Mouse (Mus musculus) left cerebral cortex, postnatal 25 days (tissue): Measurements from ENCODE around the gene Pdxdc1. TPM values are rescaled to one million over a fixed set of nuclear protein-coding genes. Genes with fewer than 3 reads are reported as not detected.
"Not testable (repeated sequence)": the region's sequence is repeated elsewhere in the genome, so short reads cannot be mapped to it uniquely, and the experiment has no call there.

Source experiments
- DNase-seq, 2 experiments: peaks; one replicate each; pipeline ENCODE4 v3.0.0; 2022; ENCODE audit warnings: low spot score in 2 of 2, mixed read lengths in 1 of 2
- intact Hi-C: fragments of 180-260 bp; cut with DNase I; formaldehyde crosslinking; loops from one replicate; pipeline ENCODE4 v1.15.1; 2025
- total RNA-seq, 2 experiments: library from RNA; stranded (reverse); gene quantifications; 2 replicates each; pipeline ENCODE4 v1.2.3; 2021

Pdxdc1 gene
- total RNA-seq, 2 experiments from 2014 or later = 64.9 to 74.6 TPM

DNA sequence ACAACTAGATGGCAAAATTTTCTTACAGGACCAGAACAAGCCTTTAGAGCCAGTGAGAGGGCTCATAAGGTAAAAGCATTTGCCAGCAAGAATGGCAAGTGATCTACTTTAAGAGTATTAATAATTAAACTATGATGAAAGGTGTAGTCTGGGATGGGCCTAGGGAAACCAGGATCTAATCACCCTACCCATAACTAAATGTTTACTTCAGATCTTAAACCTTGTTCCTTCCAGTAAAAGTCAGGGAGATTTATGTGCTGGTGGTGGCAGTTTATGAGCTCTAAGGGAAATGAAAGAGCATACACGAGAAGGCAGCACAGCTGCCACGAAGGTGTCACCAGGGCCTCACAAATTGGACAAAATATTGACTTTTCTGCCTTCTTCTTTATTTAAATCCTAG lies 8.8 kb downstream of the Pdxdc1 start:
- DNase-seq = no peak
- intact Hi-C loops = no loop called here

DNA sequence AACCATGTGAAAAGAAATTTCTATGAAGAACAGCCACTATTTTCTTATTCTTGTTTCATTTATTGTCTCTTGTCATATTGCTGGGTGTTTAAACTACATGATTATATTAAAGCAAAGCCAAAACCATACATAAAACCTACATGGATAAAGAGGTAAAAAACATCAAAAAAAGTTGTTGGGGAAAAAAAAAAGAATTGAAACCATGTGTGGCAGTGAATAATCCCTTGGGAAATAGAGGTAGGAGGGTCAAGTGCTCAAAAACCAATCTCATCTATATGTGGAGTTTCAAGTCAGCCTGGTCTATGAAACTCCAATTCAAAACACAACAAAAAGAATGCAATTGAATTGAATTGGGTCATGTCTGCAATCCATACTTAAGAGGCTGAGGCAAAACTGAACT lies 10.1 kb downstream of the Pdxdc1 start:
- intact Hi-C loops = no loop called here
- DNase-seq = no peak

DNA sequence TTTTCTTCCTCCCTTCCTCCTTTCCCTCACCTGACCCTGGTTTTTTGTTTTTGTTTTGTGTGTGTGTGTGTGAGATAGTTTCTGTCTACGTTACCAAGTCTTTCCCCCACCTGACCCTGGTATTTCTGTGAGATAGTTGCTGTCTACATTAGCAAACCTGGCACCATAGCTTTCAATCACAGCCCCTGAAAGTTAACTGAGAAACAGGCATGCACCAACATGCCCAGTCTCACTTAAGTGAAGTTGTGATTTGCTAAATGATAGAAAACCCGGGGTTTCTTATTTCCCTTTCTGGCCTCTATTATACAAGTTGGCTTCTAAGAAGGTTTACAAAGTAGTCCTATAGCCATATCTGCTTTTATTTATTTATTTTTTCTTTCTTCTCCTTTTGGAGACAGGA lies 12.5 kb downstream of the Pdxdc1 start:
- intact Hi-C loops = no loop called here
- DNase-seq = no peak

DNA sequence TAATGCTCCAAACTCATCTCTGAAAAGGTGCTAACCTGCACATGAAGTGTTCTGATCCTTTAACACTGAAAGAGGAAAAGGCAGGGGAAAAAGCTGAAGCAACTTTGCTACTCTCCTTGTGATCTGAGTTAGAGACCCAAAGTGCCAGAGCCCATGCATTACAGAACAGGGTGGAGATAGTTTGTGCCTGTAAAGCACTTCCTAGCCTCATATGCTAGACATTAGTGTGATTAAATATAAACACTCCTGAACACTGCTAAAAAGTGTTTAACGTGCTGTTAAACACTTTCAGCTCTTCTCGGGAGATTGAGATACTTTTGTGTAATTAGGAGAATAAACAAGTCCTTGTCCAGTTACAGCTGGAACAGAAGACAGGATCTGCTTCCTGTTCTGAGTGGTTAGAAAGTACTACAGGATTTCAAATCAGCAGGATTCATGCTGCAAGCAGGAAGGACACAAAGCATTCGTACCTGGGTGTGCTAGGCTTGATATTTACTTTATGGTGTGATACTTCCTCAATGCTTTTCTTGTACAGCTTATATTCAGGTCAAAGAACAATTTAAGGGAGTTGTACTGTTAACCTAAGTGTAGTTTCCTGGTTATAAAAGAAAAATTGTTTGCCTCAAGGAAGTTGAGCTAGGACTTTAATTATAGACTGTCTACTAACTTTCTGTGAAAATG lies 19.7 kb downstream of the Pdxdc1 start:
- intact Hi-C loops = no loop called here
- DNase-seq = no peak

DNA sequence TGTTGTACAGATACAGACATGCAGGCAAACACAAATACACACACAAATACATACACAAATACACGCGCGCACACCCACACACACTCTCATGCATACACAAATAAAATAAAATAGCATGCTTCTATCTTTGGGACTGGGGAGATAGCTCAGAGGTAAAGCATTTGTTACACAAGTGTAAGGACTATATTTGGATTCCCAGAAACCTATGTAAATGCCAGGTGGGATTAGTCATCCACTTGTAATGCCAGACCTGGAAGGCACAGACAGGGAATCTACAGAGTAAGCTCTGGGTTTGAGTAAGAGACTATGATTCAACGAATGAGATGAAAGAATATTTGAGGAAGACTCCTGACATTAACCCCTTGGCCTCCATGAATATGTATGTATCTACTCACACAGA lies 27.4 kb downstream of the Pdxdc1 start:
- DNase-seq = peak; percentile 20 to 76
- intact Hi-C loops = no loop called here

DNA sequence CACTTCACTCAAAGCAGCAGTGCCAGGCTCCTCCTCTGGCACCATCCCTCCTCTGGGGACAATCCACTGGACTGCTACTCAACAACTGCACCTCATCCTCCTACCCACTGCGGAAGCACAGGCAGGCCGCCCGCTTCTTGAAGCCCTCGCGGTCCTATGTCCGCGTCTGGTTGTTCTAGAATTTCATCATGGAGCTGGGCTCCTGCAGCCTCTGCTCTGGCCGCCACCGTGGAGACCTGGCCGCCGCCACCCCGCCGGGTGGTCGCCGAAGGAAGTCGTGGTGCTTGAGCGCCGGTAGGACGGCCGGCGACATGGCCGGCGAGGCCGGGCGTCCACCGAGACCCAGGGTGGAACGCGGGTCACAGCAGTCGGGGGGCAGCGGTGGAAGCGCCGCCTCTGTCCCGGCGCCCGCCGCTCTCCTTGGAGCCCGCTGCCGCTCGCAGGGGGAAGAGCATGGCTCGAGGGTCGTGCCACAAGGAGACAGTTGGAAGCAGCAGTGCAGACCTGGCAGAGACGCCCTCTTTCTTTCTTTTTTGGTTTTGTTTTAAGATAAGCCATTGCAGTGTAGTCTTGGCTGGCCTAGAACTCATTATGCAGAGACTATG lies 34.9 kb downstream of the Pdxdc1 start:
- DNase-seq = no peak
- intact Hi-C loops = no loop called here

DNA sequence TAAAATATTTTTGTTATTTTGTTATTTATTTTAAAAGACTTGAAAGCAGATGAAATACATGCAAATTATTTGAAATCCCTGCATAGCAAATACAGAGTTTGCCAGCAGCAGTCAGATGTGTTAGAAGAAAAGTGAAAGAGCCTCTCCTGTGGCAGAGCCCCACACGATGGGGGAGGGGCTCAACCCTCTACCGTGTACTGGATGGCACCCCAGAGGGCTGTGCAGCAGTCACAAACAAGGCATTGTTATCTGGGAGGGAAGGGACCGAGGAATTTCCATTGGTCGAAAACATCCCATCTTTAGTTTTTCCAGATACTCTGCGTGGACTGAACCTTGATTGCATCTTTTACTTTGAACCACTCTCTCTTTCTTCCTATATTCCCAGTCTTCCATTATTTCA lies 35.5 kb downstream of the Pdxdc1 start:
- intact Hi-C loops = not testable (repeated sequence)
- DNase-seq = peak in 1 of 2 experiments; percentile 28

DNA sequence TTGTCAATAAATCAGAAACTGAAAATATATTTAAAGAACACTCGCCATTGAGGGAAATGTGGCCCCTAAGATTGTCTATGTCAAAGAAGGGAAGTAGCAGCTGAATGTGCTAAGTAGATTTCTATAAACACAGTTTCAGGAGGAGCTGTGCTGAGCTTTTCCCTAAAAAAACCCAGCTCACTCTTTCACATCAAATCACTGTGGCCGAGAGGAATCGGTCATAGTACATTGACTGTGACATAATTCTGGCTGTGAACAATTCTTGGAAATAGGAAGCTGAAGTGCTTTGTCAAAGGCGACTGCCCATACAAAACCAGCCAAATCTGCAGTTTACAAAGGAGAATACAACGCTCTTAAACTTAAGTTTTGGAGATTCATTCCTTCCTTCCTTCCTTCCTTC lies 36.3 kb downstream of the Pdxdc1 start:
- intact Hi-C loops = no loop called here
- DNase-seq = no peak

DNA sequence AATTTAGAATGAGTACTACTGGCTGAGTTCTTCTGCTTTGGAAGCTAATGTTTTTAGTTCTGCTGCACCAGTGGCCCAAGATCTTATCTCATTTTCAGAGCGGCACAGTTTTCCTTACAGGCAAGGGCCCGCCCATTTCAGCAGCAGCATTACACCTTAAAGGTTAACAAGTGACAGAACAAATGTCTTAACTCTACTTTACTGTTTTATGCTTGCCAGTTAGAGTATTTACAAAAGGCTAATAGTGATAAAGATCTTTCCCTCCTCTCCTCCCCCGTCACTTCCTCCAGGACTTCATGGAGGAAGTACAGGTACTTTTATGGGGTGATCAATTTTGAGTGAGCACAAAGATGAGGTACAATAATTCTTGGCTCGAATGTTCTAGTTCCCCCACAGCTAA lies 36.9 kb downstream of the Pdxdc1 start:
- DNase-seq = no peak
- intact Hi-C loops = no loop called here

DNA sequence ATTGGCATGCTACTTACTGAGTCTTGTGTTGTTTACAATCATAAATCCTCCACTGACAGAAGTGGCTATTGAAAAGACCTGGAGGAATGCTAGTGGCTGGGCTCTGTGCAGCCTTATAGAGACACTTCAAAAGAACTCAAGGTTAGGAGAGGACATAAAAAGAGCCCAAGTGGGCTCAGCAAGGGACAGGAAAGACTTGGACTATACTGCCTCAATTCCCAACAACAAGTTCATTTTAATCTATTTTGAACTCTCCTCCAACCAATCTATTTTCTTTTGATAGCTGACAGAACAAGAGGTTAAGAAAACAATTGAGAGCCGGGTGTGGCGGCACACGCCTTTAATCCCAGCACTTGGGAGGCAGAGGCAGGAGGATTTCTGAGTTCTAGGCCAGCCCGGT lies 49.0 kb downstream of the Pdxdc1 start:
- DNase-seq = no peak
- intact Hi-C loops = no loop called here

DNA sequence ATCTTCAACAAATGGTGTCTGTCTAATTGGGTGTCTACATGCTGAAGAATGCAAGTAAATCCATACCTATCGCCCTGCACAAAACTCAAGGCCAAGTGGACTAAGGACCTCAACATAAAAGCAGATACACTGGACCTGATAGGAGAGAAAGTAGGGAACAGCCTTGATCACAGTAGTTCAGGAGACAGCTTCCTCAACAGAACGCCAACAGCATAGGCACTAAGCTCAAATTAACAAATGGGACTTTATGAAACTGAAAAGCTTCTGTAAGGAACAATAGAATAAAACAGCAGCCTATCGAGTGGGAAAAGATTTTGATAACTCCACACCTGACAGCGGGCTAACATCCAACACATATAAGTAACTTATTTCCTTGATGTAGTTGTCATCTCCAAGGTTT lies 51.5 kb downstream of the Pdxdc1 start:
- intact Hi-C loops = no loop called here
- DNase-seq = no peak

DNA sequence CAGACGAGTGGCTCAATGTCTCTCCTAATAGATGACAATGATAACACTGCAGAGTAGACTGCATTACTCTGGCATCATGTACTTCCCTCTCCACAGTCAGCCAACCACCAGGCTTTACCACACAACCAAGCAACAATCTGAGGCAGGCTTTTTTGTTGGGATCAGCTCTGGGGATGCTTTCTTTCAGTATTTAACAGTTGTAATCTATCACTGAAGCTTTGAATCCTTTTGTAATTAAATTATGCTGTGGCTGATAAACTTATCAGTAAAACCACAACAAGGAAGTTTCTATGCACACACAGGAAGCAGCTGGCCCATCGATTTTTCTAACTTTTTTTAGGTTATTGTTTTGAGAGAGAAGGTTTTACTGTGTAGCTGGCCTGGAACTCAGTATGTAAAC lies 54.6 kb downstream of the Pdxdc1 start:
- no peak for DNase-seq
- intact Hi-C loops = no loop called here

DNA sequence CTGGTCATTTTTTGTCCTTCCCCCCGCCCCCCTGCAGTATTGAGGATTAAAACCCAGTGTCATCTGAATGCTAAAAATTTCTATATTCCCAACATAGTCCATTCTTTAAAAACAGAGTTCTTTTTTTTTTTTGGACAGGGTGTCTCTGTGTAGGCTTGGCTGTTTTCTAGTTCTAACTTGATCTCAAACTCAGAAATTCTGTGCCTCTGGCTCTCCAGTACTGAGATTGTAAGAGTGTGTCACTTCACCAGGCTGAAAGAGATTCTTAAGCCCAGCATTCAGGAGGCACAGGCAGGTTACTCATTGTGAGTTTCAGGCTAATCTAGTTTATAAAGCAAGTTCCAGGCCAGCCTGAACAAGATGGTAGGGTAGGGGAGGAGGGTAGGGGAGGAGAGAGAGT lies 56.3 kb downstream of the Pdxdc1 start:
- intact Hi-C loops = no loop called here
- DNase-seq = no peak

DNA sequence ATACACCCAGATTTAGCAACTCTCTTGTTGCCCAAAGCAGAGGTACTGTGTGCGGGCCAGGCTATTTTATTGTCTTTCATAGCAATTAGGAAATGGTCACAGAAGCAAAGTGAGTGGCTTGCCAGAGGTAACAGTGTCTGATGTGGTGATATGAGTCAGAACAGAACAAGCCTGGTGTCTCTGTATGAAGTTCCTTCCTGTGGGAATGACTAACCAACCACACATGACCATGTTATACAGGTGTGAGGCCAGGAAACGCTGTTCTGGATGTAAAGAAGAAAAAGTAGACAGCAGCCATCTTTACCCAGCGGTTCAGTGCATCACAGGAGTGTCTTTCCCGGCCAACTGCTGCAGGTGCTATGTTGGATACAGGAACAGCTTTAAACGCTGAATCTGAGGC lies 57.9 kb downstream of the Pdxdc1 start:
- intact Hi-C loops = no loop called here
- no peak for DNase-seq

DNA sequence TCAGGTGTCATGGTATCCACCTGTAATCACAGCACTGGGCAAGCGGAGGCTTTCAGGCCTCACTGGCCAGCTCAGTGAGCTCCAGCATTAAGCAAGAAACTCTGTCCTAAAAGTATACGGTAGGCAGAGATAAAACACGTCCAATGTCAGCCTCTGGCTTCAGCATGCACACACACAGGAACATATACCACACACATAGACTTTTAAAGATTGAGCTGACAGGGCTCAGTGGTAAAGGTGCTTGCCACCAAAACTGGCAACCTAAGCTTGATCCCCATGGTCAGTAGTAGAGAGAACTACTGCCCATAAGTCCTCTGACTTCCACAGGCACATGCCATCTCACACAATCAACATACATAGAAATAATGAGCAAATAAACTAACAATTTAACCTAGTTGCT lies 62.0 kb downstream of the Pdxdc1 start:
- no peak for DNase-seq
- intact Hi-C loops = no loop called here

DNA sequence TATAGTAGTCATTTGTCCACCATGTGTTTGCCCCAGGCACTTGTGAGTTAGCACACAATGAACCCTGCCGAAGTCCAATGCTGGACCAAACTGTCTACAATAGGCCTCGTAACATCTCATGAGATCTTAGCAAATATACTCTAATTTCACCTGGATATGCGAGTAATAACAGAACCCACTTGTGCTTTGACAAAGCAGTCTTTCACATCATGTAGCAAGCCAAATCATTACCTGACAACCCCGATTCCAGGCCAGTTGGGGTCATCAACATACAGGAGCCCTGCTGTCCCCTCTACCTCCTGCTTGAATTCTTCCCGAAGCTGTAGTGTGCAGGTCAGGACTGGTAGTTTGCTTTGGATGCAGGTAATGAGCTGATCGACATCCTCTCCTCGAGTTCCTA lies 62.9 kb downstream of the Pdxdc1 start:
- no peak for DNase-seq
- intact Hi-C loops = no loop called here

DNA sequence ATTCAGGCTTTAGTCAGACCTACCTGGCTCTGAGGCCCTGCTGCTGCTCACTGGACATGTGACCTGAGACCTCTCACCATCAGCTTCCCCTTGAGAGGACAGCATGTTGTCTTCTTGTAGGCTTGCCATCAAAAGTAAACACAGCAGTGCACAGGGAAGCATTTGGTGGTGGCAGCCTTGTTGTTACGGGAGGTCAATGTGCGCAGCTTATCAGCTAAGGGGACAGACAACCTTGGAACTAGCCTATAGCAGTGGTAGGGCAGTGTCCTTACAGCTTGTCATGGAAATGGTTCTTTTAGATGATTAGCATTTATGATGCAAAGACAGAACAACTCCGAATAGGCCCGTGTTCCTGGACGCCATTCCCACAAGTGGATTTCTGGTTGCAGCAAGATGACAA lies 68.5 kb downstream of the Pdxdc1 start:
- intact Hi-C loops = no loop called here
- no peak for DNase-seq

DNA sequence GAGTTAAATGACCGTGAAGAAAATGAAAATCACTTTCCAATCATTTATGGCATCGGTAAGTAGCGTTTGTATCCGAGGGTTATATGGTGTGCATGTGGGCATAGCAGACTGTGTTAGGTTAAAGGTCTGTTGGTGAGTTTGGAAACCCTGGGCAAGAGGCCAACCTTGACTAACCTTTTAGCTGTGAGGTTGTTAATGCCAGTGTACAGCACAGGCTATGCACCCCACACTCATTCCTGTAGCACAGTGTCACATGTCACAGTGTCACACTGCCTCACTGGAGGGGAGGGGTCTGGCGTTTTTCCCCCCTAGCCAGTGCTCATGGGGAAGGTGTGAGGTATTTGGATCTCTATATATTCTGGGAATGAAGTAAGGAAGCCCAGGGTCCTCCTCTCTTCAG lies 71.3 kb downstream of the Pdxdc1 start:
- DNase-seq = no peak
- intact Hi-C loops = no loop called here

DNA sequence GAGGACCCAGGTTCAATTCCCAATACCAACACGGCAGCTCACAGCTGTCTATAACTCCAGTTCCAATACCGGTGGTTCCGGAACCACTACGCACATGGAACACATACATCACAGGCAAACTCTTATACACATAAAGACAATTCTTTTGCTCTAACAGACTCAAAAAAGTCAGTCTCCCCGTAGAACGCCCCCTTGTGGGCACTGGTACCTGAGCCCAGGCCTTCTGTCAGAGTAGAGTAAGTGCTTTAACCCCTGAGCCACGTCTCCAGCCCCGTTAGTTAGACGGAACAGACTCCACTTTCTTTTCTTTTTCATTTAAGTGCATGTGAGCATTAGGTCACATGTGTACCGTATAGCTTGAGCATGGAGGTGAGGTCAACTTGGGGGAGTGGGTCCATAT lies 72.5 kb downstream of the Pdxdc1 start:
- DNase-seq = no peak
- intact Hi-C loops = no loop called here

DNA sequence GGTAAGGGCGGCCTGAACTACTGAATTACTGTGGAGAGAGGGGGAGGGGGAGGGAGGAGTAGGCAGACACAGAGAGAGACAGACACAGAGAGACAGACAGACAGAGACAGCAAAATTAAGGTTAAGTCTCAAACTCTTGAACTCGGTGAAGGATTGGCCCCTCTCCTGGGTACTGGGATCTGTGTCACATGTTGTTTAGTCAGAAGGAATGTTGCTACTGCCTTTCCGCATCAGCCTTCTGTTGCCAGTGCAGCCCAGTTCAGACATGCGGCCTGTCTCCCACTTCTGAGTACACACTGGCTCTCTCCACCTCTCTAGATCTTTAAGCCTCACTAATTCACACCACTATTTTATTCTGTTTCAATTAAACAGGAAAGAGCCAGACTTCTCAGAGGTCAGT lies 76.4 kb downstream of the Pdxdc1 start:
- no peak for DNase-seq
- intact Hi-C loops = no loop called here

DNA sequence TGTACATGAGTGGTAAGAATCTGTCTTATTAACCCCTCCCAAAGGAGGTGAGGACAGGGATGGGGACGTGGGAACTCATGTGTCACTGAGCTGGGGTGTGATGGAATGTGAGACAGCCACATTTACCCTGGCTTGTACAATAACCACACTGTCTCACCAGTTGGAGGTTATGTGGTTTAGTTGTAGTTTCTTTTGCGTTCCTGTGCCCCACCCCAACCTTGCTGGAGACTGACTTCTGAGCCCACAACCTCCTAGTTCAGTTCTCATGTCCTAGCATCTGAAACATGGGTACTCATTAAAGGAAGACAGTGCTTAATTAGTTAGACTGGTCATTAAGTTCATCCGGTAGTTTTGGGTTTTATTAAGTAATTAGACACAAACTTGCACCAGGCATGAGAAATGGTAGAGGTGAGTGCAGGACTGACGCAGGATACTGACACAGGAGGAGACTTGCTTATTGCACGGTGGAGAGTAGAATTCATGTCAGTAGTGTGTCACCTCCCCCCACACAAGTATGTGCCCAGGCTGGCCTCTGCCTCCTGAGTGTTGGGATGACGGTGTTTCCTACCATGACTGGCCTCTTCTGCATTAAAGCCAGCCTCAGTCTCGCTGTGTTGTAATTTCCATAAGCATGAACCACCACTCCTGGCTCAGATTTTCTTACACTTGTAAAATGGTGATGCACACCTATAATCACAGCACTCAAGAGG lies 77.0 kb downstream of the Pdxdc1 start:
- DNase-seq = no peak

More for the DNA sequence above, 77.0 kb downstream of the Pdxdc1 start:
- intact Hi-C loops = no loop called here
